Mouse (Mus musculus) brain, embryonic 14.5 days (tissue): ENCODE measurements around the gene Ifitm2.

Experiments
- CTCF ChIP-seq: fragments of 200-500 bp; IDR thresholded peaks from 2 replicates; pipeline ENCODE4 v1.5.1; 2012; ENCODE audit warnings: inconsistent platforms, mild to moderate bottlenecking, moderate library complexity, borderline replicate concordance; ENCODE audit not compliant: insufficient read depth, insufficient read length; ENCODE audit errors: extremely low read depth
- POLR2A ChIP-seq: fragments of 200-500 bp; IDR thresholded peaks from 2 replicates; pipeline ENCODE4 v1.6.1; 2012; ENCODE audit warnings: mild to moderate bottlenecking, inconsistent platforms, borderline replicate concordance; ENCODE audit not compliant: poor library complexity, insufficient read depth, insufficient read length, severe bottlenecking; ENCODE audit errors: extremely low read depth

- TF ChIP-seq CTCF (no peak), POLR2A (no peak)
These were observed 47.6 kb upstream of the Ifitm2 start for GRCm38 (mm10) chr7:141003248-141004010.
